Mouse (Mus musculus): ENCODE results near the gene Hoxb4. TPM values are rescaled to one million over a fixed set of nuclear protein-coding genes. Genes with fewer than 3 reads are reported as not detected.

The Hoxb4 gene
- 0.59 TPM for total RNA-seq (2023)

DNA sequence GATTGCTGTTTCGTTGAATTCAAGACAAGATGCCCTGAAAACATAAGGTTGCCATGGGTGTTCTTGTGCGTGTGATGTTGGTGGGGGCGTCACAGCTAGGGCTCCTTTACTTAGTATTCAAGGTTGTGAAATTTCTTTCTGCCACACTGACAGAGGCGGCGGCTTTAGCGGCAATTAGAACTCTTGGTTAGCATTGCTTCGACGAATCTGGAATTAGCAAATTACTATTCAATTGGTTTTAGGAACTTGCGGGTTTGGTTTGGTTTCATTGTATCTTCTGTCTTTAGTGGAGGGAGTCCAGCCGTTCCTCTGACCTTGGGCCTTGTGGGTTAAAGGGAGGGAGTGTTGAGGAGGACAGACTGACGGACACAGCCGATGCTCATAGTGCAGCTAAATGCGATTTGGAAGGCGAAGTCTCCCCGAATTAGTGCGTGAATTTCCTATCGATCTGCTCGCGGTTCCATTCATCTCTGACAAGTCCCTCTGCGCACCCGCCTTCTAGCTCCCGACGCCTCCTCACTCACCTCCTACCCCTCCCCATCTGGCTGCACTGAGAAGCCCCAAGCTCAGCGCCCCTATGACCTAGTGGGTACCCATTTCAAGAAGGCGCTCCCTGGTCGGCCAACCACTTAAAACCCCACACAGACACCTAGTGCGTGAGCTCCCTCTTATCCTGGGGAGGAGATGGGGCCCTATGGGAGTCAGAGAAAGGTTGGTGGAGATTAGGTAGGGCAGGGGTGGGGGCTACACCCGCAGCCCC, at the start of gene Hoxb4:
TSS of gene Hoxb4 (plus strand) at position 660 of the 760 bp plus-strand sequence.

DNA sequence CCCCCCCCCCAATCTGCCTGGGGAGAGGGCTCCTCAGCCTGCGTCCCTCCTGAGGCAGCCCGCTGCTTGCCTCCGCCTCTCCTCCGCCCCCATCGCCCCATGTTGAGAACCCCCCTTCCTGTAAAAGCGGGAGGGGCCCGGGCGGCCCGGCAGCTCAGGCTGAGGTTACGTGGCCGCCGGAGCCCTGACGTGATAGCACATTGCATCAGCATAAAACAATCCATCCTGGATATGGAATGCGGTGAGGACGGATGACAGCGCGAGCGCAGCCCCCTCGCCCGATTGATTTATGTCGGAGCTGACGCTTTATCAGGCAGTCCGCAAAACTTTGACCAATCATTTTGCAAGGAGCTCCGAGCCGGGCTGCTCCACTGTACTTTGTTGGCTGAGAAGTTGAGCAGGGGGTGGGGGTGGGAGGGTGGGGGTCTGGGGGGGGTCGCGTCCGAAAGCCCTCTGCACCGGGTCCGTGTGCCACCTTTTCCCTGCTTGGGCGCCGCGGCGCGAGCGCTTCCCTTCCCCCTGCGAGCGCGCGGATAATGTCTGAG, 47.0 kb upstream of the Hoxb4 start, which contains the start of gene Hoxb9:
TSS of gene Hoxb9 (plus strand) at position 462 of the 545 bp plus-strand sequence.

DNA sequence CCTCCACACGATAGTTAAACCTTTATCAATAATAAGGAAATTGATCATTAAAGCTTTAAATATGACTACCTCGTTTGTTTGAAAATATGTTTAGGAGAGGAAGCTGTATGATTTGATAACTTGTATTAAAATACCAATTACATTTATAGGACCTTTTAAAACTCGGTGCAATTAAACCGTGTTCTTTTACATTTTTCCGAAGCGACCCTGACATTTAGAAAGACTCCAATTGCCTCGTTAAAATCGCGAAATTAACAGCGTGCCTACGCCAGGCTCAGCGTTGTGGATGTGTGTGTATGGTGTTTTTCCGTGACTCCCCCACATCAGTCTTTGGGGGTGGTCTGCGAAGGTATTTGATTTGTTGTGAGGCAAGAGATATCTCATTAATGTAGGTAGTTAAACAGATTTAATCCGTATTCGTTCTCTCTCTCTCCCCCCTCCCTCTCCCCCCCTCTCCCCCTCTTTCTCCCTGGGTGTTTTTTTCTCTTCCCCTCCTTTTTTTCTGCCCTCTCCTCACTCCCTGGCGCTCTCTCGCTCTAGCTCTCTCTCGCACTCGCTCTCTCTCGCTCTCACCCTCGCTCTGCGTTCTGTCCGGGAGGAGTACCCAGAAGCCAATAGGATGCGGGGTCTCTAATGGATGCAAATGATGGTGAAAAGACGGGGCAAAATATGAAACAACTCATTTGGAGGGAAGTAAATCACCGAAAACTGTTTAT, 36.1 kb upstream of the Hoxb4 start, which contains the start of gene Hoxb8:
TSS of gene Hoxb8 (plus strand) at position 51 of the 716 bp plus-strand sequence.

DNA sequence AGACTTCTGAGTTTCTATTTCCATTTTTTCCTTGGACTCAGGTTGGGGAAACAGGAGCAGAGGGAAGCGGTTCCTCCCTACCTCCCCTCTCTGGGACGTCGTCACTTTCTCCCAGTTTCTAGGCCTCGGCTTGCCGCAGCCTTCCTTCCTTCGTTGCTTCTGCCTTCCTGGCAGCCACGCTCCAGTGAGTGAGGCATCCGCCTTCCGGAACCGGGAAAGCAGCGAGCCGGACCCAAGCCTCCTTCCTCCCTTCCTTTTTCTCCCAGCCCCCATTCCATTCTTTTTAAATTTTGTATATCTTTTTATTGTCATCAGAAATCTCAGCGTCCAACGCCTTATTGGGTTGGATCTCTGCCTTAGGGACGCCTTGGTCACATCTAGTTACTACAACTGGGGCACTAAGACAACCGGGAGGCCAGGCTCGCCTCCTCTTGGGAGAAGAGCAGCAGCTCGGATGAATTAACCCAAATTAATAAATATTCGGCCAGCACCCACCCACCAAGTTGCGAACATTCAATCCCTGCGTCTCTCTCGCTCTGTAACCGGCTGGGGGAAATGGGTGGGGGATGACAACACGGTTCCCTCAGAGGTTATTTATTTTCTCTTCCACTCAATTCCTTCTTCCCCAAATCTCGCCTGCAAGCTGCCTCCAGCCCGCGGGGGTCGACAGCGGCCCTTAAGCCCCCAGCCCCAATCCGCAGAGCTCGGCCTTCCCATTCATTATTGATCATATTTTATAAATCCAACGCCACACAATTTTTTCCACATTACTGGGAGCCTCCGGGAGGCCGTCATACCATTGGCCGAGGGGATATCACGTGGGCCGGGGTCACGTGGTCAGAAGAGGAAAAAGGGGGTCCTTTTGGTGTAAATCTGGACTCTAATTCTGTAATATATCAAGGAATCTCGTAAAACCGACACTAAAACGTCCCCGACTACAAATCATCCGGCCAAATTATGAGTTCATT, 32.0 kb upstream of the Hoxb4 start, which contains the start of gene Hoxb7:
TSS of gene Hoxb7 (plus strand) at position 853 of the 968 bp plus-strand sequence.

DNA sequence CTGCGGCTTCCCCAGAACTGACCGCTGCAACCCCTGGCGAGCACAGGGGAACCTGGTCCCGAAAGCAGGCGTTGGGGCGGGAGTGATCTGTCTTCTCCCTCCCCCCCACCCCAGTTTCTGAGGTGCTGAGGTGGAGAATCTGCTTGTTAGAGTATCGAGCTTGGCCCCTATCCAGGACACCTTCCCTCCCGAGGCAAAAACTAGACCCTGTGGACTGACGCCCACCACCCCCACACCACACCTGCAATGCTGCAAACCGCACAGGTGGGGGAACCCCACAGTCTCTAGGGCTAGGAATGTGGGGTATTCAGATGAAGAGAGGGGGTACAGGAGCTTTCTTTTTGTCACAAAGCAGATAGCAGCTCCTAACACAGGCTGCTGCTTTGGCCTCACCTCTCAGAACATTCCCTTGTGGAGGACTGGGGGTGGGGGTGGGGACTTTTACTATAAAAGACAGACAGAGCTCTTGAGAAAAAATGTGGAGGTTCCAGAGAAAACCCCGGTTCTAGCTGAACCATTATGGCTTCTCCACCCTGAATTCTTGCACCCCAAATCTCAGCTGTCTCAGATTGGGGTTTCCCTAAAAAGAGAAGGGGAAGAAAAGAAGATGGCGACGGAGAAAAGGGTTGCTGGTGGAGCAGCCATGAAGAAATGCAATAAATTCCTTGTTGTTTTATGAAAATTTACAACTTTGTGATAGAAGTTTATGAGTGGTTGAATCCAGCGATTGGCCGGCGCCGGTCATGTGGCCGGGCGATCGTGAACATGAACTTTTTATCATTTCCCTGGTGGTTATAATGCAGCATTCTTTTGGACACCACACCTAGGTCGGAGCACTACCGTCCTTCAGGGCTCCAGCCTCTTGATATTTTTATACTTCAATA, 26.1 kb upstream of the Hoxb4 start, which contains the start of gene Hoxb6:
TSS of gene Hoxb6 (plus strand) at position 796 of the 884 bp plus-strand sequence.

DNA sequence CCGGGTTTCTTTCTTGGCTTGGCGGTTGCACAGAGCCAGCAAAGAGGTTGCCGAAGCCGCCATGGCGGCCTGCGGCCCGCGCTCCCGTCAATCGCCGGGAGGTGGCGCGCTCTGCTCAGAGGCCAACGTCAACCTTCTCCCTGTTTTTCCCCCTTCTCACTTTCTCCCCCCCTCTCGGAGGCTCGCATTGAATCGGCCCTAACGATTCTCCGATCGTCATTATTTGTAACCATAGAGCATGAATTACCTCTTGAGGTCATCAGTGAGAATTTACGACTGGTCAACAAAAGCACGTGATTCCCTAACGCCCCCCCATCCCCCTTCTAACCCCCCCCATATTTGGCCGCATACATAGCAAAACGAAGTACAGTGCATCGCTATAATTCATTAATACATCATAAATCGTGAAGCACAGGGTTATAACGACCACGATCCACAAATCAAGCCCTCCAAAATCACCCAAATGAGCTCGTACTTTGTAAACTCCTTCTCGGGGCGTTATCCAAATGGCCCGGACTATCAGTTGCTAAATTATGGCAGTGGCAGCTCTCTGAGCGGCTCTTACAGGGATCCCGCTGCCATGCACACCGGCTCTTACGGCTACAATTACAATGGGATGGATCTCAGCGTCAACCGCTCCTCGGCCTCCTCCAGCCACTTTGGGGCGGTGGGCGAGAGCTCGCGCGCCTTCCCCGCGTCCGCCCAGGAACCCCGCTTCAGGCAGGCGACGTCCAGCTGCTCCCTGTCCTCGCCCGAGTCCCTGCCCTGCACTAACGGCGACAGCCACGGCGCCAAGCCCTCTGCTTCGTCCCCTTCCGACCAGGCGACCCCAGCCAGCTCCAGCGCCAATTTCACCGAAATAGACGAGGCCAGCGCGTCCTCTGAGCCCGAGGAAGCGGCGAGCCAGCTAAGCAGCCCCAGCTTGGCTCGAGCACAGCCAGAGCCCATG, 14.6 kb upstream of the Hoxb4 start, which contains the start of gene Hoxb5:
TSS of gene Hoxb5 (plus strand) at position 186 of the 949 bp plus-strand sequence.

DNA sequence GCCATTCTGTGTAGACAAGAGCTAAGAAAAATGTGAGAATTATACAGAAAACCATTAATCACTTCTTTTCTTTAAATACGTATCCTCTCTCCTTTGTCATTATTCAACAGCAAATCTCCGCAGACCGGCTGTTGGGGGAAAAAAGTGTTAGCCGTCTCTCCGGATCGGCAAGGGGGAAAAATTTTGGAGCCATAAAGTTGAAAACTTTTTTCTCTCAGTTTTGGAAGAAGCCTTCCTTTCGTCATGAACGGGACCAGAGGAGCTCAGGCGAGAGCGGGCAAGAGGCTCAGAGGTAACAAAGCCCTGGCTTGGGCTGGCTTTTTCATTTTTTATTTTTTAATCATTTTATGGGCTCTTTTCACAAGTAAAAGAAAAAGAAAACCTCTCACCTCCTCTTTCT, 5.1 kb downstream of the Hoxb4 start, which contains the start of gene Hoxb3:
TSS of gene Hoxb3 (plus strand) at position 173 of the 400 bp plus-strand sequence.

DNA sequence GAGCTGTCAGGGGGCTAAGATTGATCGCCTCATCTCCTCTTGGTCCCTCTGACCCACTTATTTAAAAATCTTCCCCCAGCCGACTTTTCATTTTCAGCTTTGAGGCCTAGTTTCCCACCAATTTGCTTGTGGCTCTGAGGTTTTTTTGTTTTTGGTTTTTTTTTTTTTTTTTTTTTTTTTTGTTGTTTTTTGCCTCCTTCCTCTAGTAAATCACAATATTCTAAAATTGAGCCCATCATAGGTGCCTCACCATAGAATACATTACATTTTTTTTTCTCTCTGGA, 32.2 kb downstream of the Hoxb4 start, which contains the start of gene Hoxb2:
TSS of gene Hoxb2 (plus strand) at position 185 of the 284 bp plus-strand sequence.

DNA sequence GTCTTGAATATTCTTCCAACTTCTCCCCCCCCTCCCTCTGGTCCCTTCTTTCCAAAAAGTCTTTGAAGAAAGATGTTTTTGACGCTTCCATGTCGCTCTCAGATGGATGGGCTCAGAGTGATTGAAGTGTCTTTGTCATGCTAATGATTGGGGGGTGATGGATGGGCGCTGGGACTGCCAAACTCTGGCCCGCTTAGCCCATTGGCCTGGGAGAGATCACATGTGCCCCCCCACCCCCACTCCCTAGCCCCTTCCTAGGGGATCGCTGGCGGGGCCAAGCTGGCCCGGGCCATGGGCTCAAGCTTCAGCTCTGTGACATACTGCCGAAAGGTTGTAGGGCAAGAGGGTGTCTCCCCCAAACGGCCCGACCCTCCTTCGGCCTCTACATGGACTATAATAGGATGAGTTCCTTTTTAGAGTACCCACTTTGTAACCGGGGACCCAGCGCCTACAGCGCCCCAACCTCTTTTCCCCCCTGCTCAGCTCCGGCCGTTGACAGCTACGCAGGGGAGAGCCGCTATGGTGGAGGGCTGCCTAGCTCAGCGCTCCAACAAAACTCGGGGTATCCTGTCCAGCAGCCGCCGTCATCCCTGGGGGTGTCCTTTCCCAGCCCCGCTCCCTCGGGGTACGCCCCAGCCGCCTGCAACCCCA, 47.5 kb downstream of the Hoxb4 start, which contains the start of gene Hoxb1:
TSS of gene Hoxb1 (plus strand) at position 312 of the 651 bp plus-strand sequence.

Other genes starting within 250 kb of the Hoxb4 start
- gene Atp5g1, start 242.6 kb upstream of the Hoxb4 start, total RNA-seq (2023) = 102 TPM
- not detected for gene Calcoco2, start 206.3 kb upstream of the Hoxb4 start, total RNA-seq (2023)
- not detected for gene Ttll6, start 184.5 kb upstream of the Hoxb4 start, total RNA-seq (2023)
- gene Hoxb13, start 124.0 kb upstream of the Hoxb4 start, total RNA-seq (2023) = not detected
- gene Hoxb9, start 46.8 kb upstream of the Hoxb4 start, total RNA-seq (2023) = not detected
- not detected for gene Hoxb8, start 36.4 kb upstream of the Hoxb4 start, total RNA-seq (2023)
- gene Hoxb7, start 31.6 kb upstream of the Hoxb4 start, total RNA-seq (2023) = not detected
- not detected for gene Hoxb6, start 25.8 kb upstream of the Hoxb4 start, total RNA-seq (2023)
- not detected for gene Hoxb5, start 14.9 kb upstream of the Hoxb4 start, total RNA-seq (2023)
- not detected for gene Hoxb3, start 5.1 kb downstream of the Hoxb4 start, total RNA-seq (2023)
- gene Hoxb2, start 32.3 kb downstream of the Hoxb4 start, total RNA-seq (2023) = not detected
- not detected for gene Hoxb1, start 47.5 kb downstream of the Hoxb4 start, total RNA-seq (2023)
- gene Skap1, start 146.3 kb downstream of the Hoxb4 start, total RNA-seq (2023) = 420 TPM

Measured in CD4-positive naive resting alpha-beta T cell, adult 76 days (primary cell).